Comparison of ENCODE assay signal across 35 mouse cellular contexts in genomic region chr11:5025108-5025507, GRCm38 (mm10). TPM values are rescaled to one million over a fixed set of nuclear protein-coding genes. Genes with fewer than 3 reads are reported as not detected.
"Had no signal": no experiment of that assay in that cellular context is flagged by ENCODE, and none has a peak within 500 bp of the region (broad histone marks: within the 10 kb centered on the region; RNA-seq: fewer than 3 reads in every experiment).

No protein-coding gene starts in this region.

- DNase-seq: heart, postnatal 10 days; heart, postnatal 14 days; heart, postnatal 36 days; heart, postnatal 4 days; kidney, adult 11 months; kidney, adult 18-20 months; kidney, adult 2 months; kidney, adult 8-10 months; kidney, adult 9 months; kidney, postnatal 10 days; kidney, postnatal 14 days; kidney, postnatal 25 days; kidney, postnatal 36 days; kidney, postnatal 4 days; layer of hippocampus, adult 9-11 months had no signal

- H3K4me3 ChIP-seq: heart, embryonic 10.5 days; heart, embryonic 12.5 days; heart, embryonic 13.5 days; heart, embryonic 15.5 days; hindbrain, embryonic 10.5 days; hindbrain, embryonic 12.5 days; hindbrain, embryonic 13.5 days; hindbrain, embryonic 15.5 days; intestine, embryonic 15.5 days; kidney, embryonic 15.5 days; left cerebral cortex, adult 2 months had no signal

- ATAC-seq: hindbrain, embryonic 16.5 days; hindbrain, postnatal 0 days; inflammation-experienced regulatory T-cells, adult 6 months; intestine, embryonic 15.5 days; intestine, embryonic 16.5 days; intestine, postnatal 0 days had no signal

- H3K4me1 ChIP-seq: heart, embryonic 10.5 days; heart, embryonic 12.5 days; heart, embryonic 13.5 days; heart, embryonic 15.5 days; hindbrain, embryonic 10.5 days; hindbrain, embryonic 12.5 days; hindbrain, embryonic 13.5 days; hindbrain, embryonic 15.5 days; intestine, embryonic 15.5 days; kidney, embryonic 15.5 days had no signal

- H3K27ac ChIP-seq: heart, embryonic 10.5 days; heart, embryonic 13.5 days; heart, embryonic 15.5 days; hindbrain, embryonic 10.5 days; hindbrain, embryonic 12.5 days; hindbrain, embryonic 13.5 days; hindbrain, embryonic 14.5 days; hindbrain, embryonic 15.5 days; hindbrain, postnatal 0 days; intestine, embryonic 15.5 days; kidney, embryonic 15.5 days; kidney, postnatal 0 days; left cerebral cortex, adult 2 months had no signal

- H3K9me3 ChIP-seq: heart, embryonic 10.5 days; heart, embryonic 12.5 days; heart, embryonic 13.5 days; heart, embryonic 15.5 days; hindbrain, embryonic 10.5 days; hindbrain, embryonic 12.5 days; hindbrain, embryonic 13.5 days; hindbrain, embryonic 15.5 days; intestine, embryonic 15.5 days; kidney, embryonic 15.5 days had no signal

- H3K27me3 ChIP-seq: heart, embryonic 12.5 days; heart, embryonic 13.5 days; heart, embryonic 15.5 days; hindbrain, embryonic 12.5 days; hindbrain, embryonic 13.5 days; hindbrain, embryonic 15.5 days; intestine, embryonic 15.5 days; kidney, embryonic 15.5 days had no signal

- H3K4me2 ChIP-seq: heart, embryonic 11.5 days; heart, embryonic 12.5 days; heart, embryonic 13.5 days; heart, embryonic 15.5 days; hindbrain, embryonic 12.5 days; hindbrain, embryonic 13.5 days; hindbrain, embryonic 14.5 days; hindbrain, embryonic 15.5 days; intestine, embryonic 15.5 days; kidney, embryonic 15.5 days had no signal

- H3K9ac ChIP-seq: heart, embryonic 12.5 days; heart, embryonic 13.5 days; heart, embryonic 15.5 days; hindbrain, embryonic 12.5 days; hindbrain, embryonic 13.5 days; hindbrain, embryonic 14.5 days; hindbrain, embryonic 15.5 days; intestine, embryonic 15.5 days; kidney, embryonic 15.5 days had no signal

RNA-seq across cellular contexts. Expression of gene Rasl10a, which starts 32.8 kb away (rescaled TPM):
- total RNA-seq: hematopoietic stem cell, adult 5-6 weeks had no signal
- polyA plus RNA-seq: inflammation-experienced regulatory T-cells, adult 6 months had no signal
